Mouse (Mus musculus) kidney, adult 11 months (tissue): ENCODE data around the gene Slco1a4.
"Not testable (repeated sequence)": the region's sequence is repeated elsewhere in the genome, so short reads cannot be mapped to it uniquely, and the experiment has no call there.

Source experiments
- DNase-seq: peaks from one replicate; pipeline ENCODE4 v3.0.0; 2022

Slco1a4 gene

DNA sequence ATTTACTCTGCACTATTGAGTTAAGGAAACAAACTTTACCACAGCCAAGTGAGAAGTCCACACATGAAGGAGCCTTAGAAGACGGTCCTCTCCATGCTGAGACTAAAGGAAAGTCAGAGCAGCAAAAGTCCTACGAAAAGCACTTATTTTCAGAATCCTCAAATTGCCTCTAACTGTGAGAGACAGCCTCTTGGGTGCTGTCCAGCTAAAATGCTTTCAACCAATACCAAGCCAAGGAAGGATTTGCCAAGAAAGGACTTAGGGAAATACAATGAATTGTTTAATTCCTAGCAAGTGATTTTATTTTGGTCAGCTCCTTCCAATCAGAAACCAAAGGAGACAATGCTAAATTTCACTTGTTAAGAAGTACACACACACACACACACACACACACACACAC, at the start of gene Slco1a4:
TSS of gene Slco1a4 (minus strand) at position 115 of the 400 bp plus-strand sequence.
- DNase-seq, result no peak

- no peak for DNase-seq
Measured at GRCm38 (mm10) chr6:141898197-141898596, 42.2 kb upstream of the Slco1a4 start.

- DNase-seq, result no peak
Measured at GRCm38 (mm10) chr6:141889723-141890122, 33.7 kb upstream of the Slco1a4 start.

- DNase-seq, result no peak
Measured at GRCm38 (mm10) chr6:141888248-141888647, 32.2 kb upstream of the Slco1a4 start.

GRCm38 (mm10) chr6:141882581-141882980, 26.6 kb upstream of the Slco1a4 start:
- peak; percentile 31 for DNase-seq

GRCm38 (mm10) chr6:141875742-141876141, 19.7 kb upstream of the Slco1a4 start:
- not testable (repeated sequence) for DNase-seq

DNA sequence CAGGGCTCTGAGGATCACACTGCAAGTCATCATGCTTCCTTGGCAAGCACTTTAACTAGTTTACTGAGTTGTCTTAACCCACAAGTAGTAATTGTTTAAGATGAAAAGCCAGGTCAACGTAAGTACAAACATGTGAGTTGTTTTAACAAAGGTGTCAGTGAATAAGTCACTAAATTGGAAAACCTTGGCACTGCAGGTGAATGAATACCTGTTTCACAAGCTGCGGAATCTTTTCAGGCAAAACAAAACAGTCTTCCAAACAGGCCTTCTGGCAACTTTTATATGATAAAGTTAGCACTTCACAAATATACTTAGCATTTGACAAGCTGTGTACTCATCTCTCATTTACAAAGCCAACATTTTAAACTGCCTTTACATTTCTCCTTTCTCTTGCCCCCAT, 15.7 kb upstream of the Slco1a4 start:
- DNase-seq, result no peak

DNA sequence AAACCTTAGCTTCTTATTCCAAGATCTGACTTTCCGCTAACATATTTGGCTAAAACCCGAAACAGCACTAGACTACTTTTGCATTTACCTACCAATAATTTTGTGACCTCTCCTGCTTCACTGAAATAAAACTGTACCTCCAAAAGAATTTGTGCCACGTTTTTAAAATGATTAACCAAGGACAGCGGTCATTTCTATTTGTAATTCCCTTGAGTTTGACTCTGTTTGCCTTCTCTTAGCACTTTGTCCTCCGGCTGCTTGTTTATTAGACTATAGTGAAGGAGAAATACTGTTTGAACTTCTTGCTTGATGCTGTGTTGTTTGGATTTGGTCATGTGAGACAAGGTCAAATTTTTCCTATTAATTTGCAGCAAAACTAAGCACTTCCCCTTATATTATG, 12.7 kb upstream of the Slco1a4 start:
- no peak for DNase-seq

- DNase-seq, result peak; percentile 48
Measured at GRCm38 (mm10) chr6:141866026-141866425, 10.0 kb upstream of the Slco1a4 start.

DNA sequence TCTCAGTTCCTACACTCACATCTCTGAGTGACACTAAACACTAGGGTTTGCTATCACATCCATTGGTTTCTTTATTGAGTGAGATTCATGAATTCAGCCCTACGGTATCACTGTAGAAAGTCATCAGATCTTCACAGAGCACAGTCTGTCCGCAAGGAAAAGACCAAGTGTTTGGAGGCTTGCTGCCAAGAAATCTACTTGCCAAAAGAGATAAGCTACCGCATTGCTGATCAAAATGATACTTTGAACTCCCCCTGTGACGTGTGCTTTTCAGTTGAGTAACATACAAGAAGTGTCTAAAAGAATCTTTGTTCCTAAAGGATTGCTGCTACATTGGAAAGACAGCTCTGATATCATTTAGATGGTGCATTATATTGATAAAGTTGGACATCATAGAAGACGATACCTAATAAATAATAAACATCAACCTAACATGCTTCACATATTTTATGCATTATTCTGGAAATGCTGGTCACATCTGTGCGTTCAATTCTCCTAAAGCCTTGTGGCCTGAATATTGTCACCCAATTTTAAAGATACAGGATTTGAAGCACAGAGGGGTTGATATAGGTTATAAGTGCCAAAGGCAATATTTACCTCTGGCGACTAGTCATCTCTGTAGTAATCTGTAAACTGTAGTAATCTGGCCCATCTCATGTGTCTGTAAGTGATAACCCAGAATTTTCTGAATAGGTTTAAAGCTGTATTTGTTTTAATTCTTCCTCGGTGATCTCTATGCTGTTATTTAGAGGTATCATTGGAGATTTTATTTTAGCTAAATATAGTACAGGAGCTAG, 1.9 kb upstream of the Slco1a4 start:
- DNase-seq, result no peak

- no peak for DNase-seq
Measured at GRCm38 (mm10) chr6:141853616-141854015, 2.4 kb downstream of the Slco1a4 start.

- peak; percentile 9 for DNase-seq
Measured at GRCm38 (mm10) chr6:141849051-141849450, 6.9 kb downstream of the Slco1a4 start.

DNA sequence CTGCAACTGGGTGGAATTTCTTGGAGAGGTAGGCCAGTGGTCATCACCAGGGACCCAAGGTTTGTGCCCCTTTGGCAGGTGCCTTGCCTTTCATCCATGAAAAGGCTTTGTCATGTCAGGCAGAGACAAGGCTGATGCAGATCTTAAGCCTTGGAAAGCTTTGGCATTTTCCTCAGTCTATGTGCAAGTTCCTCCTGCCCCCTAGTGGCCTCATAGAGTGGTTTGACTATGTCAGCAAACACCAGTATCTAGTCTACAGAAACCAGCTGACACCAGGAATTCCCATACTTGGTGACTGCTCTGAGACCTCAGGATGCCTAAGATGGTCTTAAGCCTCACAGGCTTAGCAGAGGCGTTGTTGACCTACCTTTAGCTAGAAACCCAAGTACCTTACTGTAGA, 58.2 kb downstream of the Slco1a4 start:
- peak; percentile 2 for DNase-seq

DNA sequence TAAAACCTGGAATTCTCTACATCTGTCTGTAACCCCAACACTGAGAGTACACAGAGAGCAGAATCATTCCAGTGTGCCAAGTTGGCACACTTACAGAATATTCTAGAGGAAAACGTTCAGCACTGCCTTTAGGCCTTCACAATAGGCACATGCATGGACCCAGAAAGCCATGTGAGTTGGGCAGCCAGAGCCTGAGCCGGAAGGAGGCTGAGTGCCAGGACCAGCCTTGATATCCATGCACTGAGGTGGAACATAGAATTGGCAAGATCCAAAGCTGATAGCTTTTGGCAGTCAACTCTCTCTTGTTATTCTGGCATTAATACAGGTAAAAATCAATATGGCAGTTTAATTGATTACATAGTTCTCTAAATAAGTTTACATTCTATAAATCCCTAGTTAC, 81.5 kb downstream of the Slco1a4 start:
- peak; percentile 2 for DNase-seq

DNA sequence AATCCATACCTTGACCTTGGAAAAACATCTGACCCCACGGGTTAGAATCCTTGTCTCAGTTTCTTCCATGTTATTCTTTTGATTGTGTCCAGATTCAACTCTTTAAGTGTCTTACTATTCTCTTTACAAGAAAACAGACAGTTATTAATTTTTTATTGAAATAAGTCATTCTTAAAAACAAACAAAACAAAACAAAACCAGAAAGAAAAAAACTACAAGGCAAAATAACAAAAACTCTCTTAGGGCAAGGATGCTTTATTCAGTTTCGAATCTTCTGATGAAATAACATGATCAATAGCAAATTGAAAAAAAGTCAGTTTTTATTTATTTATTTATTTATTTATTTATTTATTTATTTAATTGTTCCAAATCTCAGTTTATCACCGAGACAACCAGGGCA, 82.3 kb downstream of the Slco1a4 start, which contains the start of gene Gm5724:
TSS of gene Gm5724 (minus strand) at position 101 of the 400 bp plus-strand sequence.
- no peak for DNase-seq
